ENCODE assay signal across 17 mouse cellular contexts in genomic region chr15:4648626-4649025, GRCm38 (mm10).
DNase-seq lines count a peak whose midpoint lies in the region; ATAC-seq and TF ChIP-seq lines count a peak whose summit lies in the region.
"Had no signal": no experiment of that assay in that cellular context is flagged by ENCODE, and none has a peak within 500 bp of the region (broad histone marks: within the 10 kb centered on the region; RNA-seq: fewer than 3 reads in every experiment).

No protein-coding gene starts in this region.

- H3K4me2 ChIP-seq in hindbrain, postnatal 0 days (ENCODE audit: low read depth, low read length) = no peak overlapping the region
- H3K4me2 ChIP-seq in hindbrain, embryonic 11.5 days (replicated peaks; ENCODE audit: low read depth, low read length) = no peak overlapping the region
- no peak overlapping the region for H3K4me2 ChIP-seq in midbrain, embryonic 16.5 days (ENCODE audit: low read length)
- H3K4me2 ChIP-seq: forebrain, embryonic 15.5 days; heart, embryonic 11.5 days; heart, embryonic 15.5 days had no signal

- no peaks in the 10 kb centered on the region for H3K36me3 ChIP-seq in hindbrain, postnatal 0 days (ENCODE audit: insufficient read depth, low read length)
- no peaks in the 10 kb centered on the region for H3K36me3 ChIP-seq in hindbrain, embryonic 11.5 days (ENCODE audit: control insufficient read depth, insufficient read depth, low read length)
- H3K36me3 ChIP-seq in midbrain, embryonic 16.5 days (ENCODE audit: control insufficient read depth, insufficient read depth, low read length) = no peaks in the 10 kb centered on the region
- H3K36me3 ChIP-seq: forebrain, embryonic 15.5 days; heart, embryonic 15.5 days had no signal

- H3K9me3 ChIP-seq in hindbrain, postnatal 0 days (ENCODE audit: low read length) = no peaks in the 10 kb centered on the region
- H3K9me3 ChIP-seq in hindbrain, embryonic 11.5 days (ENCODE audit: control insufficient read depth, low read length) = no peaks in the 10 kb centered on the region
- H3K9me3 ChIP-seq in midbrain, embryonic 16.5 days (replicated peaks; ENCODE audit: control insufficient read depth, low read length, poor library complexity, severe bottlenecking) = no peaks in the 10 kb centered on the region
- H3K9me3 ChIP-seq: forebrain, embryonic 15.5 days; heart, embryonic 15.5 days had no signal

- H3K4me3 ChIP-seq in hindbrain, postnatal 0 days (ENCODE audit: low read length) = no peak overlapping the region
- H3K4me3 ChIP-seq in hindbrain, embryonic 11.5 days (ENCODE audit: low read depth, low read length) = no peak overlapping the region
- no peak overlapping the region for H3K4me3 ChIP-seq in midbrain, embryonic 16.5 days (ENCODE audit: low read depth, low read length)
- H3K4me3 ChIP-seq: forebrain, embryonic 15.5 days; heart, adult 2 months; heart, embryonic 15.5 days had no signal

- no peaks in the 10 kb centered on the region for H3K4me1 ChIP-seq in hindbrain, postnatal 0 days (ENCODE audit: insufficient read depth, low read length)
- H3K4me1 ChIP-seq in hindbrain, embryonic 11.5 days (replicated peaks; ENCODE audit: control insufficient read depth, insufficient read depth, low read length) = no peaks in the 10 kb centered on the region
- peaks cover 9% of the 10 kb centered on the region for H3K4me1 ChIP-seq in midbrain, embryonic 16.5 days (ENCODE audit: control insufficient read depth, insufficient read depth, low read length)
- H3K4me1 ChIP-seq: heart, embryonic 15.5 days had no signal

- H3K9ac ChIP-seq in hindbrain, postnatal 0 days (replicated peaks; ENCODE audit: low read length) = no peak overlapping the region
- H3K9ac ChIP-seq in hindbrain, embryonic 11.5 days (ENCODE audit: low read depth, low read length) = no peak overlapping the region
- H3K9ac ChIP-seq in midbrain, embryonic 16.5 days (ENCODE audit: low read depth, low read length) = no peak overlapping the region
- H3K9ac ChIP-seq: forebrain, embryonic 15.5 days; heart, embryonic 15.5 days had no signal

- 52% methylated on average over 4 of the region's 4 CpGs for WGBS in hindbrain, postnatal 0 days
- 79% methylated on average over 4 of the region's 4 CpGs for WGBS in hindbrain, embryonic 11.5 days
- WGBS in midbrain, embryonic 16.5 days = 38% methylated on average over 4 of the region's 4 CpGs

- H3K27ac ChIP-seq in hindbrain, postnatal 0 days = no peak overlapping the region
- no peak overlapping the region for H3K27ac ChIP-seq in hindbrain, embryonic 11.5 days (ENCODE audit: low read depth, low read length)
- no peak overlapping the region for H3K27ac ChIP-seq in midbrain, embryonic 16.5 days (ENCODE audit: low read length)
- H3K27ac ChIP-seq: forebrain, embryonic 15.5 days; heart, adult 2 months; heart, embryonic 15.5 days had no signal

- peak; percentile 17 for DNase-seq in hindbrain, postnatal 0 days (ENCODE audit: low spot score)
- DNase-seq in hindbrain, embryonic 11.5 days (ENCODE audit: low spot score) = no peak
- peak; percentile 79 for DNase-seq in MN1 (ENCODE audit: low spot score)
- peak; percentile 11 for DNase-seq in brain, adult 2 months (ENCODE audit: low read depth, low spot score)
- DNase-seq in gastrocnemius, adult 8-10 months (ENCODE audit: low spot score in 2 of 2) = no peak
- no peak for DNase-seq in adrenal gland, postnatal 36 days
- DNase-seq: adrenal gland, postnatal 10 days; cerebellum, adult 2 months; cerebellum, postnatal 10 days; gastrocnemius, postnatal 14 days; heart, adult 2 months; heart, postnatal 14 days had no signal

- TF ChIP-seq CTCF in hindbrain, postnatal 0 days (IDR thresholded peaks at IDR 0.05; ENCODE audit: low read depth) = no peak

- H3K27me3 ChIP-seq in hindbrain, postnatal 0 days (ENCODE audit: insufficient read depth, low read length) = no peaks in the 10 kb centered on the region
- no peaks in the 10 kb centered on the region for H3K27me3 ChIP-seq in hindbrain, embryonic 11.5 days (ENCODE audit: control insufficient read depth, insufficient read depth, low read length)
- no peaks in the 10 kb centered on the region for H3K27me3 ChIP-seq in midbrain, embryonic 16.5 days (ENCODE audit: control insufficient read depth, insufficient read depth, low read depth, low read length)
- H3K27me3 ChIP-seq: forebrain, embryonic 15.5 days; heart, embryonic 15.5 days had no signal

- ATAC-seq in hindbrain, postnatal 0 days = no peak
- ATAC-seq in hindbrain, embryonic 11.5 days (ENCODE audit: low FRiP score) = no peak
- ATAC-seq in midbrain, embryonic 16.5 days = peak; percentile 61
- ATAC-seq: forebrain, embryonic 15.5 days; intestine, embryonic 16.5 days had no signal

Comparison
In these comparisons a context has a peak if more than half of its experiments do, and no peak if none do; other contexts are left out.
1. DNase-seq: peak in hindbrain, postnatal 0 days (single experiment), MN1 (single experiment) and brain, adult 2 months (single experiment); none in hindbrain, embryonic 11.5 days (single experiment), gastrocnemius, adult 8-10 months (0 of 2) and adrenal gland, postnatal 36 days (0 of 2).